Mouse (Mus musculus) gastrocnemius, adult 18-20 months (tissue): ENCODE measurements around the gene Dusp27. TPM values are rescaled to one million over a fixed set of nuclear protein-coding genes. Genes with fewer than 3 reads are reported as not detected.
"Not testable (repeated sequence)": the region's sequence is repeated elsewhere in the genome, so short reads cannot be mapped to it uniquely, and the experiment has no call there.

Source experiments
- DNase-seq: peaks from one replicate; pipeline ENCODE4 v3.0.0; 2021; ENCODE audit warnings: low spot score
- total RNA-seq, 2 experiments: library from RNA; stranded (reverse); gene quantifications; 2 replicates each; pipeline ENCODE4 v1.2.3; 2021

The Dusp27 gene
- total RNA-seq, 2 experiments from 2014 or later = 59.5 to 83.2 TPM

GRCm38 (mm10) chr1:166146626-166147025, 18.9 kb upstream of the Dusp27 start:
- no peak for DNase-seq

GRCm38 (mm10) chr1:166142369-166142768, 14.6 kb upstream of the Dusp27 start:
- no peak for DNase-seq

- DNase-seq = not testable (repeated sequence)
Observed at GRCm38 (mm10) chr1:166141868-166142267, 14.1 kb upstream of the Dusp27 start.

GRCm38 (mm10) chr1:166139620-166140184, 12.0 kb upstream of the Dusp27 start:
- DNase-seq = no peak

GRCm38 (mm10) chr1:166139113-166139512, 11.4 kb upstream of the Dusp27 start:
- no peak for DNase-seq

GRCm38 (mm10) chr1:166138136-166138535, 10.4 kb upstream of the Dusp27 start:
- DNase-seq = no peak

- DNase-seq = no peak
Observed at GRCm38 (mm10) chr1:166137244-166137938, 9.7 kb upstream of the Dusp27 start.

GRCm38 (mm10) chr1:166135091-166135740, 7.5 kb upstream of the Dusp27 start:
- no peak for DNase-seq

- no peak for DNase-seq
Observed at GRCm38 (mm10) chr1:166132367-166132766, 4.6 kb upstream of the Dusp27 start.

GRCm38 (mm10) chr1:166130224-166130860, 2.6 kb upstream of the Dusp27 start, which contains the start of gene Gpa33:
Gene Gpa33 (plus strand): TSS chr1:166130238.
- DNase-seq = no peak

GRCm38 (mm10) chr1:166128551-166128950, 829 bp upstream of the Dusp27 start:
- DNase-seq = peak; percentile 58

GRCm38 (mm10) chr1:166126795-166127194, 927 bp downstream of the Dusp27 start:
- DNase-seq = peak; percentile 33

GRCm38 (mm10) chr1:166126290-166126689, 1.4 kb downstream of the Dusp27 start:
- DNase-seq = no peak

- DNase-seq = no peak
Observed at GRCm38 (mm10) chr1:166124932-166125593, 2.7 kb downstream of the Dusp27 start.

- no peak for DNase-seq
Observed at GRCm38 (mm10) chr1:166123751-166124150, 4.0 kb downstream of the Dusp27 start.

- no peak for DNase-seq
Observed at GRCm38 (mm10) chr1:166123045-166123444, 4.7 kb downstream of the Dusp27 start.

- no peak for DNase-seq
Observed at GRCm38 (mm10) chr1:166122114-166122513, 5.6 kb downstream of the Dusp27 start.

GRCm38 (mm10) chr1:166117866-166118639, 9.7 kb downstream of the Dusp27 start:
- DNase-seq = peak; percentile 24

GRCm38 (mm10) chr1:166115719-166116118, 12.0 kb downstream of the Dusp27 start:
- DNase-seq = no peak

GRCm38 (mm10) chr1:166114986-166115385, 12.7 kb downstream of the Dusp27 start:
- DNase-seq = no peak

- no peak for DNase-seq
Observed at GRCm38 (mm10) chr1:166105464-166105863, 22.3 kb downstream of the Dusp27 start.
